Mouse (Mus musculus) C2C12 (cell line): ENCODE measurements around the gene Hspa4.

Source experiments
- CEBPB ChIP-seq: IDR thresholded peaks from one replicate; pipeline ENCODE4 v1.6.1; 2011; ENCODE audit warnings: low read depth, mild to moderate bottlenecking, control low read depth, moderate library complexity
- CTCF ChIP-seq: IDR thresholded peaks from one replicate; pipeline ENCODE4 v1.5.1; 2011; ENCODE audit not compliant: control insufficient read depth, insufficient read depth, insufficient read length
- FOSL1 ChIP-seq: IDR thresholded peaks from one replicate; pipeline ENCODE4 v1.8.0; 2011; ENCODE audit warnings: mild to moderate bottlenecking, low read length; ENCODE audit not compliant: poor library complexity, insufficient read depth, severe bottlenecking
- MAX ChIP-seq: IDR thresholded peaks from one replicate; pipeline ENCODE4 v1.6.1; 2011; ENCODE audit warnings: mild to moderate bottlenecking, control low read depth
- MYOD1 ChIP-seq: IDR thresholded peaks from one replicate; pipeline ENCODE4 v1.6.1; 2011; ENCODE audit warnings: low read depth; ENCODE audit not compliant: control insufficient read depth, insufficient read length
- MYOG ChIP-seq: IDR thresholded peaks from one replicate; pipeline ENCODE4 v1.6.1; 2011; ENCODE audit not compliant: control insufficient read depth, insufficient read length; ENCODE audit errors: extremely low read depth
- USF1 ChIP-seq: IDR thresholded peaks from one replicate; pipeline ENCODE4 v1.6.1; 2011; ENCODE audit warnings: low read depth, mild to moderate bottlenecking, control low read depth, moderate library complexity

- TF ChIP-seq CTCF: no peak
- no peak for TF ChIP-seq MYOG
- TF ChIP-seq USF1: no peak
- no peak for TF ChIP-seq MAX
- no peak for TF ChIP-seq MYOD1
- TF ChIP-seq FOSL1: no peak
- no peak for TF ChIP-seq CEBPB
These were observed 9.4 kb downstream of the Hspa4 start for GRCm38 (mm10) chr11:53290871-53291270.
